Mouse (Mus musculus): ENCODE data around the gene Gfod2. TPM values are rescaled to one million over a fixed set of nuclear protein-coding genes. Genes with fewer than 3 reads are reported as not detected.
A peak's percentile ranks its signal among the peaks of the same experiment; 100 is the strongest.

Gfod2 gene
- polyA plus RNA-seq, 1 experiment from 2014 or later = 88.3 TPM

DNA sequence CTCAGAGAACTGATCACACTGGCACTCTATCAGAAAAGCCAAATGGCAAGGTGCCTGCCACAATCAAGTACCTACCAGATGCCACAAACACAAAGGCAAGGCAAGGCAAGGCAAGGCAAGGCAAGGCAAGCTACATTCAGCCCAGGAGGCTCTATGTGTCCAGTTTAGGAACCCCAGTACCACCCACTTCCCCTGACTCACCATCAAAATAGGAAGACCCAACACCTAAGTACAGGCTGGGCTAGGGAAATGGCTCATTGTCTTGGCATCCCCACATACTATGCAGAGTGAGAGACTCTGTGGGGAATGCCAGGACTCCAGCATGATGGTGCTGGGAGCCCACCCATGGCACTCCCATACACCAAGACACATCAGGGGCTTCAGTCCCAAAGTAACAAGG, 31.2 kb upstream of the Gfod2 start:
- H3K4me3 ChIP-seq = no peak overlapping the region
- H3K36me3 ChIP-seq = peaks cover 11% of the 10 kb centered on the region
- H3K4me2 ChIP-seq = no peak overlapping the region
- H3K9me3 ChIP-seq = no peaks in the 10 kb centered on the region
- H3K27me3 ChIP-seq = no peaks in the 10 kb centered on the region
- no peak for ATAC-seq (ENCODE audit: low FRiP score, low read depth)
- no peaks in the 10 kb centered on the region for H3K4me1 ChIP-seq (replicated peaks)
- H3K27ac ChIP-seq (replicated peaks) = no peak overlapping the region
- H3K9ac ChIP-seq = no peak overlapping the region

GRCm38 (mm10) chr8:105788927-105789326, 30.5 kb upstream of the Gfod2 start:
- H3K9me3 ChIP-seq = no peaks in the 10 kb centered on the region
- no peak overlapping the region for H3K4me3 ChIP-seq
- no peaks in the 10 kb centered on the region for H3K27me3 ChIP-seq
- peaks cover 12% of the 10 kb centered on the region for H3K36me3 ChIP-seq
- H3K4me2 ChIP-seq = no peak overlapping the region
- no peak overlapping the region for H3K9ac ChIP-seq
- no peak for ATAC-seq (ENCODE audit: low FRiP score, low read depth)
- H3K4me1 ChIP-seq (replicated peaks) = no peaks in the 10 kb centered on the region
- 67% methylated on average over 4 of the region's 4 CpGs for WGBS
- no peak overlapping the region for H3K27ac ChIP-seq (replicated peaks)

DNA sequence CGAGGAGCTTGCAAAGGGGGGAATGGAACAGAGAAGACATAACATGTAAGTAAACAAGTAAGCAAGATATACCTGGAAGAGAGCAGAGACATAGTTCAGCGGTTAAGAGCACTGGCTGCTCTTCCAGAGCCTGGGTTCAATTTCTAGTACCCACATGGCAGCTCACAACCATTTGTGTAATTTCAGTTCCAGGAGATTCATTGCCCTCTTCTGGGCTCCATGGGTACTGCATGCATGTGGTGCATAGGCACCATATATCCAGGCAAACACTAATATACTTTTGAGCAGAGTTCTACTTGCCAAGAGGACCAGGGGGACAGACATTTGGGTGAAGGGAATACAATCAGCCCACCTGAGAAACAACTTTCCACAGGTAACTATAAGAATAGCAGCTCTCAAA, 29.8 kb upstream of the Gfod2 start:
- H3K27ac ChIP-seq (replicated peaks) = no peak overlapping the region
- 93% methylated on average over 2 of the region's 2 CpGs for WGBS
- no peak for ATAC-seq (ENCODE audit: low FRiP score, low read depth)

DNA sequence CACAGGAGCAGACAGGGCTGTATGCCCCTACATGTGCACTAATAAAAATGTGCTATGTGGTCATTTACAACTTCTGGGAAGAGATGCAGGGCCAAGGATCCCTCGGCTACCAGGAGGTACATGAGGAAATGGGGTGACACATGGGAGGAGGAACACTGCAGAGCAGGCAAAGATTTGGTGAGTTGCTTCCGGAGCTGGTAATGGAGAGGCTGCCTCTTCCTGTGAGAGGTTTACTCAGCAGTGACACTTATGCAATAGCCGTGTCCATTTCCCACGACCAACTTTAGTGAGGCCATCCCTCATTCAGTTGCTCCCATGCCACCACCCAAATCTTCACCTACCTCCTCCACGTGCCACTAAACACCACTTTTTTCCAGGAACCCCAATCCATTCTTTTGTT, 21.8 kb upstream of the Gfod2 start:
- Histone ChIP-seq H3K27me3 (no peaks in the 10 kb centered on the region), H3K4me3 (no peak overlapping the region), H3K4me2 (no peak overlapping the region), H3K36me3 (peaks cover 54% of the 10 kb centered on the region), H3K27ac (replicated peaks) (no peak overlapping the region), H3K4me1 (replicated peaks) (no peaks in the 10 kb centered on the region), H3K9ac (no peak overlapping the region), H3K9me3 (no peaks in the 10 kb centered on the region)
- ATAC-seq (ENCODE audit: low FRiP score, low read depth) = no peak
- WGBS = 91% methylated on average over 5 of the region's 5 CpGs

More for the DNA sequence above, 29.8 kb upstream of the Gfod2 start:
- no peak overlapping the region for H3K9ac ChIP-seq
- H3K27me3 ChIP-seq = no peaks in the 10 kb centered on the region
- no peak overlapping the region for H3K4me3 ChIP-seq
- no peak overlapping the region for H3K4me2 ChIP-seq
- no peaks in the 10 kb centered on the region for H3K4me1 ChIP-seq (replicated peaks)
- H3K9me3 ChIP-seq = no peaks in the 10 kb centered on the region
- peaks cover 13% of the 10 kb centered on the region for H3K36me3 ChIP-seq

DNA sequence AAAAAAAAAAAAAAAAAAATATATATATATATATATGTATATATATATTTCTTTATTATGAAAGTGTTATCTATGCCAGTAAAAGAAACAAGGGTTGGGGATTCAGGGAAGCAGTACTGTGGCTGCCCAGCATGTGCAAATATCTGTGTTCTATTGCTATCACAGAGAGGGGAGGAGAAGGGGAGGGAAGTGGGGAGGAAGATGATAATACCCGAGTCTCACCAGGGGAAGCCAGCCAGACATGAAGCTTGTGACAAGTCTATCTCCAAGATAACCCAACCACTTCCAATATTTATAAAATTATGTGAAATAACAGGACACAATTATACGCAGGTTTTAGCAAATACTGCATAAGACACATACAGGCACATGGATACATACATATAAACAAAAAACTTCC, 19.4 kb upstream of the Gfod2 start:
- no peak overlapping the region for H3K27ac ChIP-seq (replicated peaks)
- H3K9ac ChIP-seq = no peak overlapping the region
- no peak for ATAC-seq (ENCODE audit: low FRiP score, low read depth)
- H3K9me3 ChIP-seq = no peaks in the 10 kb centered on the region
- H3K4me2 ChIP-seq = no peak overlapping the region
- no peak overlapping the region for H3K4me3 ChIP-seq
- no peaks in the 10 kb centered on the region for H3K27me3 ChIP-seq
- 98% methylated on average over 2 of the region's 2 CpGs for WGBS
- no peaks in the 10 kb centered on the region for H3K4me1 ChIP-seq (replicated peaks)
- H3K36me3 ChIP-seq = peaks cover 66% of the 10 kb centered on the region

DNA sequence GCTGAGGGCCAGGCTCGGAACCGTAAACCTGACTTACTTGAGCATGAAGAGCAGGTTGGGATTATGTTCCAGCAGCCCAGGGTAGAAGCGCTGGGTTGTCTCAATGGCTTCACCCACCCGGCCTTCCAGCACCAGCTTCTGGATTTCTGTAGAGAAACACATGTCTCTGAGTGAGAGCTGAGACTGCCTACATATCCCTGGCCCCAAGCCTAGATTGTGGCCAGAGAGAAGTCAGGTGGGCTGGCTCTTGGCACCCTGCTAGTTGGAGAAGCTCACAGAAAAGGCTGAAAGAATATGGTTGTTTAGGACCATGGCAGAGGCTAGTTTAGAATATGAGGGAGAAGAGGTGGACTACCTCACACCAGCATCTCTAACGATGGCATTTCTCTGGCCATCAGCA, 16.0 kb upstream of the Gfod2 start:
- 95% methylated on average over 5 of the region's 5 CpGs for WGBS
- Histone ChIP-seq H3K4me1 (replicated peaks) (no peaks in the 10 kb centered on the region), H3K4me2 (no peak overlapping the region), H3K27ac (replicated peaks) (no peak overlapping the region), H3K27me3 (no peaks in the 10 kb centered on the region), H3K9ac (no peak overlapping the region), H3K4me3 (no peak overlapping the region), H3K36me3 (peaks cover 75% of the 10 kb centered on the region), H3K9me3 (no peaks in the 10 kb centered on the region)
- ATAC-seq (ENCODE audit: low FRiP score, low read depth) = no peak

DNA sequence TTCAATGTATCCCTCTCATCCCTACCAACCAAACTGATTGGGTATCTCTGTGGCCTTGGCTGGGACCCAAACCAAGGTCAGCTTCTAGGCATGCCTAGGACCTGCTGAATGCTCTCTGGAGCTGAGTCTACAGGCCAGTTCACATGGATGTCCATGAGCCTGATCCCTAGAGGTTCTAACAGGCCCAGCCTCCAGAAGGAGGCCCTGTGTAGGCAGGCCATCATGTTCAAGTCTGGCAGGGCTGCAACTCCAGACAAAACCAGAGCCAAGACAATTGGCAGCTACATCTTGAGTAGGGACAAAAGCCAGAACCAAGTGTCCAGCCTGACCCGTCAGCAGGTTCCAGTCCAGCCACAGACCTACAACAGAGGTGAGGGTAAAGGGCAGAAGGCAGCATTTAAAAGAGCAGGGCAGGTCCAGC, 15.0 kb upstream of the Gfod2 start:
- Histone ChIP-seq H3K4me3 (no peak overlapping the region), H3K4me1 (replicated peaks) (no peaks in the 10 kb centered on the region), H3K27me3 (no peaks in the 10 kb centered on the region), H3K9me3 (no peaks in the 10 kb centered on the region), H3K27ac (replicated peaks) (no peak overlapping the region), H3K36me3 (peaks cover 76% of the 10 kb centered on the region), H3K4me2 (no peak overlapping the region), H3K9ac (no peak overlapping the region)
- WGBS = 95% methylated on average over 1 of the region's 1 CpGs
- no peak for ATAC-seq (ENCODE audit: low FRiP score, low read depth)

GRCm38 (mm10) chr8:105771398-105772175, 13.1 kb upstream of the Gfod2 start:
- H3K27me3 ChIP-seq = no peaks in the 10 kb centered on the region
- 96% methylated on average over 12 of the region's 12 CpGs for WGBS
- H3K4me2 ChIP-seq = no peak overlapping the region
- no peak overlapping the region for H3K27ac ChIP-seq (replicated peaks)
- no peak overlapping the region for H3K4me3 ChIP-seq
- H3K4me1 ChIP-seq (replicated peaks) = no peaks in the 10 kb centered on the region
- peaks cover 73% of the 10 kb centered on the region for H3K36me3 ChIP-seq
- H3K9me3 ChIP-seq = no peaks in the 10 kb centered on the region
- H3K9ac ChIP-seq = no peak overlapping the region
- no peak for ATAC-seq (ENCODE audit: low FRiP score, low read depth)

- Histone ChIP-seq H3K4me1 (replicated peaks) (no peaks in the 10 kb centered on the region), H3K4me2 (no peak overlapping the region), H3K4me3 (no peak overlapping the region), H3K9me3 (no peaks in the 10 kb centered on the region), H3K9ac (no peak overlapping the region), H3K27ac (replicated peaks) (no peak overlapping the region), H3K27me3 (no peaks in the 10 kb centered on the region), H3K36me3 (peaks cover 64% of the 10 kb centered on the region)
- WGBS = 67% methylated on average over 1 of the region's 1 CpGs
- ATAC-seq (ENCODE audit: low FRiP score, low read depth) = no peak
Observed at GRCm38 (mm10) chr8:105770609-105771008, 12.1 kb upstream of the Gfod2 start.

GRCm38 (mm10) chr8:105768485-105769257, 10.2 kb upstream of the Gfod2 start:
- 92% methylated on average over 5 of the region's 5 CpGs for WGBS
- no peak overlapping the region for H3K4me3 ChIP-seq
- no peak overlapping the region for H3K27ac ChIP-seq (replicated peaks)
- no peak overlapping the region for H3K9ac ChIP-seq
- no peaks in the 10 kb centered on the region for H3K27me3 ChIP-seq
- no peaks in the 10 kb centered on the region for H3K9me3 ChIP-seq
- no peak for ATAC-seq (ENCODE audit: low FRiP score, low read depth)
- no peaks in the 10 kb centered on the region for H3K4me1 ChIP-seq (replicated peaks)
- peaks cover 47% of the 10 kb centered on the region for H3K36me3 ChIP-seq
- no peak overlapping the region for H3K4me2 ChIP-seq

DNA sequence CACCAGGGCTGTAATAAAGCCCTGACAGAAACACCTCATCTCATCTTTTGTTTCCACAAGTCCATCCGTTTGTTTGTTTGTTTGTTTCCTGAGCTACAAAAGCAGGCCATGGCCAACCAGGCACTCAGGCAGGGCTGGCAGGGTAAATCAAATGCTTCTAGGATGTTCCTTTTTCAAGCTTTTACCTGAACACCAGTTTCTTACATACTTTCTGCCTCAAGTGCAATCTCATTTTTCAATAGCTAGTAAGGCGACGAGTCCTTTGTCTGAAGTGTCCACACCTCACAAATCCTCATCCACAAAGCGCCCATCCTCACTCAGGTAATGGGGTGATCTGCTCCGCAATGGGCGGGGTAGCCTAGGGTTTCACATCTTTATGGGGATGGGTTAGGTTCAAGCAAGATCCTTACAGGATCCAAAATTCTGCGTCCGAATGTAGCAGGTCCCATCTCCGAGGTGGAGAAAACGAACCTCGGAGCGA, 628 bp downstream of the Gfod2 start:
- ATAC-seq (ENCODE audit: low FRiP score, low read depth) = peak; percentile 52; the same call in 1 of the 2 replicates
- no peaks in the 10 kb centered on the region for H3K27me3 ChIP-seq
- under 1% methylated on average over 12 of the region's 12 CpGs for WGBS
- H3K4me2 ChIP-seq = peak overlapping the region; percentile 57
- H3K9me3 ChIP-seq = no peaks in the 10 kb centered on the region
- peak overlapping the region; percentile 82 for H3K9ac ChIP-seq
- H3K4me1 ChIP-seq (replicated peaks) = peaks cover 38% of the 10 kb centered on the region
- H3K36me3 ChIP-seq = no peaks in the 10 kb centered on the region
- H3K27ac ChIP-seq (replicated peaks) = peak overlapping the region; percentile 94
- peak overlapping the region; percentile 91 for H3K4me3 ChIP-seq

DNA sequence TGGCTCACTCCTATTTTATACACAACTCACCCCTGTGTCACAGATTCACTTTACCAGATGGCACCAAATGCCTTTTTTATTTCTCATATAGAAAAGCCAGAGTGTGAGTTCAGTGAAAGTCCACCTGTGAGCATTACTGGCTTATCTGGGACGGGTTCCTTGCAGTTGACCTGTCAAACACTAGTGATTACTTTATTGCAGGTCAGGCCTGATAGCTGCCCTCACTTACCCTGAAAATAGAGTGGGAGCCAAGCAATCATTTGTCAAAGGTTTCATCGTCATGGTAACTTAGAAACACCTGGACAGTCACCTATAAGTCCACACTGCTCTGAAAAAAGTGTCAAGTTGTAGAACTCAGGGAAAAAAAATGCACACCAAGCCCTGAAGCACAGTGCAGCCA, 3.8 kb downstream of the Gfod2 start:
- Histone ChIP-seq H3K4me1 (replicated peaks) (peaks cover 65% of the 10 kb centered on the region), H3K4me3 (no peak overlapping the region), H3K9ac (no peak overlapping the region), H3K27ac (replicated peaks) (no peak overlapping the region), H3K9me3 (no peaks in the 10 kb centered on the region), H3K27me3 (no peaks in the 10 kb centered on the region), H3K36me3 (no peaks in the 10 kb centered on the region), H3K4me2 (no peak overlapping the region)
- ATAC-seq (ENCODE audit: low FRiP score, low read depth) = no peak
- WGBS = 84% methylated on average over 2 of the region's 2 CpGs
